Mouse (Mus musculus) activated CD4-positive, CD25-positive, alpha-beta regulatory T cell, adult 4 months (primary cell): Measurements from ENCODE around the gene Smim9. TPM values are rescaled to one million over a fixed set of nuclear protein-coding genes. Genes with fewer than 3 reads are reported as not detected.
"Not testable (repeated sequence)": the region's sequence is repeated elsewhere in the genome, so short reads cannot be mapped to it uniquely, and the experiment has no call there.

Experiments
- ATAC-seq: one replicate; pipeline ENCODE4 v1.8.0; 2017
- polyA plus RNA-seq, 2 experiments: library from polyadenylated mRNA; unstranded; fragments of 100-300 nt; shearing (Covaris generic); gene quantifications; one replicate each; pipeline ENCODE4 v1.2.1; 2017

The Smim9 gene
- polyA plus RNA-seq: not detected

DNA sequence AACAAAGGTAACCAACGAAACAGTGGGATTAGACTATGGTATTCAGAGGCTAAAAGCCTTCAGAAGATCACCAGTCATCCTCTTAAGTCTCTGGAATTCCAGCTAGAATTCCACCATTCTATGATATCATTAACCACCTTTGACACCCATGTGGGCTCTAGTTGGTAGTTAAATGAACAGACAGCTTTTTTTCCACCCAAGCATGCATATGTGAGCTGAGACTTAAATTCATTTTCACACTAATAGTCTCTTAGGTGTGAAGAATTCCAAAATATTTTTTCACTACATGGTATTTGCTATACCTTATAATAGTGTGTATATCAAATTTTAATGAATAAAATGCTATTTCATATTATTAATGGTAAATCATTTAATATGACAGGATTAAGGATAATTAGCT lies at the start of gene Smim9:
Smim9 (minus strand) TSS at position 101 of the 400 bp plus-strand sequence.
- ATAC-seq: no peak

DNA sequence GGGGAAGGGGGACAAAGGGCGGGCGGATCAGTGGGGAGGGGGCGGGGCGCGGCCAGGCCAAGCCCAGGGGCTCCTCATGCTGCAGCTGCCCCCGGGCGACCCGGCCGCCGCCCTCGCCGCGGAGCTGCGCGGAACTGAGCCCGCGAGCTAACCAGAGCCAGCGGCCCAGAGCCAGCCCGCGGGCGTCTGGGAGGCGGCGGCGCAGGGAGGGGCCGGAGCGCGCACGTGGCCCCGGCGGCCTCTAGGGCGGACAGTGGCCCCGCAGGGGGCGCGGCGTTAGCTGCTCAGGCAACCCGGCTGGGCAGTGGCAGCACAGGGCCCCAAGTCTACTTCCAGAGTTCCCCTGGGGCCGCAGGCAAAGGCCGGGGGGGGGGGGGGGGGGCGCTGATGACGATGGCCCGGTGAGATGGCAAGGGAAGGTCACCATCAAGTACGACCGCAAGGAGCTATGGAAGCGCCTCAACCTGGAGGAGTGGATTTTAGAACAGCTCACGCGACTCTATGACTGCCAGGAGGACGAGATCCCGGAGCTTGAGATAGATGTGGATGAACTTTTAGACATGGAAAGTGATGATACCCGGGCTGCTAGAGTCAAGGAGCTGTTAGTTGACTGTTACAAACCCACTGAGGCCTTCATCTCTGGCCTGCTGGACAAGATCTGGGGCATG lies 7.9 kb downstream of the Smim9 start:
- ATAC-seq: no peak

DNA sequence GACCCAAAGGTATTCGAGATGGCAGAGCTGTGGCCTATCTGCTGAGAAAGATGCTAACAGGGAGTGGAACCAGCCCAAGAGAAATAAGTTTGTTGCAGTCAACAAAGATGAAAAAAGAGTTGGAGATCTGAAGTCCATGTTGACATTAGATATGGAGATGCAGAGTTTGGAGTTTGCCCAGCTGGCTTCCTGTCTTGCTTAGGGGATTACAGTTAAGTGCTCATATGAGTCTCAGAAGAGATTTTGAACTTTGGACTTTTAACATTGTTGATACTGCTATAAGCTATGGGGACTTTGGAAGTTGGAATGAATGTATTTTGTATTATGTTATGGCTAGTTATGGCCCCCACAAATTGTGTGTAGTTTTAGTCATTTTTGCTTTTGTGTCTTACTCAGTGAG lies 11.3 kb downstream of the Smim9 start:
- no peak for ATAC-seq

DNA sequence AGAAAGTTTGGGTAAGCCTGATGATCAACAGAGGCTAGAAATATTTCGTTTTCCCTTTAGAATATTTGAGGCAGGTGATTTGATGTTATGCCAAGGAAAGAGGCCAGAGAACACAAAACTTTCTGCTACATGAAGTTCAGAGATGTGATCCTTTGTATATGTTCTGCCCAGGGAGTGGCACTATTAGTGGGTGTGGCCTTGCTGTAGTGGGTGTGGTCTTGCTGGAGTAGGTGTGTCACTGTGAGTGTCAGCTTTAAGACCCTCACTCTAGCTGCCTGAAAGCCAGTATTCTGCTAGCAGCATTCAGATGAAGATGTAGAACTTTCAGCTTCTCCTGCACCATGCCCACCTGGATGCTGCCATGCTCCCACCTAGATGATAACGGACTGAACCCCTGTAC lies 13.3 kb downstream of the Smim9 start:
- ATAC-seq: no peak

DNA sequence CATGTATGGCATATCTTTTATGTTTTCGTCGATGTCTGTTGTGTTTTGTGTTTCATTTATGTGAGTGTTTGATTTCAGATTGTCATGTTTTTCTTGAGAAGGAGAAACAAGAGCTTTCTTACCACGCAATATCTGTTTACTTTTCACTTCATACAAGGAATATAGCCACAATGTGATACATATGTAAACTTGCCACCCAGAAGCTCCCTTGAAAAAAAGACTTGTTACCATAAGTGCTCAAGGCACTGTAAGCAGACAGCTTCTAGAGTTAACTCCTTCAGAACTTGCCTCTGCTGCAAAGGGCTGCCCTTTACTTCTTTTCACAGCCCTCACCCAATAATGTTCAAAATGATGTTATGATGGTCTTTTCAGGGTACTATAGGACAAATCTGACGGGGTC lies 15.2 kb downstream of the Smim9 start:
- ATAC-seq: no peak

DNA sequence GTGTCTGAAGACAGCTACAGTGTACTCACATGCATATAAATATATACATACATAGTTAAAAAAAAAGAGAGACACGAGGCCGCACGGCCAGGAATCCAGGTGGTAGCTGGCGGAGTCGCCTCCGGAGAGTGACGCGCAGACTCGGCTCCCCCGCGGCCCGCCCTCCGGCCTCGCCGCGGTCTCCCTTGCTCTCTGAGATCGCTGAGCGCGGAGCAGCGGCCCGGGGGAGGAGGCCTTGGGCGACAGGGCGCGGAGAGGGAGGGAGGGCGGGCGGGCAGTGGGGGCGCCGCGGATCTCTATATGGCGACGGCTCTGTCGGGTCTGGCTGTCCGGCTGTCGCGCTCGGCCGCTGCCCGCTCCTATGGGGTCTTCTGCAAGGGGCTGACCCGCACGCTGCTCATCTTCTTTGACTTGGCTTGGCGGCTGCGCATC lies 20.4 kb downstream of the Smim9 start:
- not testable (repeated sequence) for ATAC-seq

DNA sequence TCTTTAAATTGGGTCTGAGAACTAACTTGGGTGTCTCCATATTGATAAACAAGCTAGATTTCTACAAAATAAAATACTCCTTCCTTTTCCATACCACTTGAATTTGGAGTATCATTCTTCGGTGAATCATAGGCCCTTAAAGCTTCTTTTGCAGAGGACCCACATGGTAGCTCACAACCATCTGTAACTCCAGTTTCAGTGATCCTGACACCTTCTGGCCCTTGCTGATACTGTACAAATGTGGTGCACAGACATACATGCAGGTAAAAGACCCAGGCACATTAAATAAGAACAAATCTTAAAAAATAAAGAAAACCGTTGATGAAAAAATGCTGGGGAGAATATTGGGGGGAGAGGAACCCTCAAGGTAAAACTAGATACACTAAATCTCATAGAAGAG lies 25.4 kb downstream of the Smim9 start:
- ATAC-seq: no peak

DNA sequence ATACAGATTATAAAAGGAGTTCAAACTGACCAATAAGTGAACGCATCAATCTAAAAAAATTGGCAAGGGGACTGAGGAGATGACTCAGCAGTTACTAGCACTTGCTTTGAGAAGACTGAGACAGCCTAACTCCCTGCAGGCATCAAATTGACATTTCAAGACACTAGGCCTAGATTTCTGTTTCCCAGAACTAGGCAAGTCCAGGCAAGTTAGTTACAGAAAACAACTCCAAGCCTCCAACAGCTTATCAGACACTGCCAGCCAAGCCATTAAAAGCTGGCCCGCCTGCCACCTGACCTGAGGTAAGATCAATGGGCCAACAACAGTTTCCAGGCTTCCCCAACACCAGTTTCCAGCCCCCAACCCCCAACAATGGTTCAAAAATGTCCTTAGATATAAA lies 25.8 kb downstream of the Smim9 start:
- ATAC-seq: no peak

DNA sequence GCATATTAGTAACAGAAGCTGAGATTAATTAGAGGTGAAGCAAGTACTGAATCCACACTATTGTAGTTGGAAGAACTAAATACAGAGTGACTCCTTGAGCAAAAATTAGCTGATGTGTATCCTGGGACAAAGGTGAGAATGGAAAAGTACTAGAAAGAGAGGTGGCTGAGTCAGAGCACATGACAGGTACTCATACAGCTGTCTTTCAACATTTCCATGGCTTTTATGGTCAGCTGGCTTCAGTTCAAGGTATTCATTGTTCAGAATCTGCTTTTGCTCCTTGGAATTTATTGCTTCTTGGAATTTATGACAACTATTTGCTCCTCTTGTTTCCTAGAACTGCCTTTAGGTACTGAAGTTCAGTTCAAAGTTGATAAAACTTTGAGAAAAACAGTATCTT lies 26.6 kb downstream of the Smim9 start:
- ATAC-seq: no peak

DNA sequence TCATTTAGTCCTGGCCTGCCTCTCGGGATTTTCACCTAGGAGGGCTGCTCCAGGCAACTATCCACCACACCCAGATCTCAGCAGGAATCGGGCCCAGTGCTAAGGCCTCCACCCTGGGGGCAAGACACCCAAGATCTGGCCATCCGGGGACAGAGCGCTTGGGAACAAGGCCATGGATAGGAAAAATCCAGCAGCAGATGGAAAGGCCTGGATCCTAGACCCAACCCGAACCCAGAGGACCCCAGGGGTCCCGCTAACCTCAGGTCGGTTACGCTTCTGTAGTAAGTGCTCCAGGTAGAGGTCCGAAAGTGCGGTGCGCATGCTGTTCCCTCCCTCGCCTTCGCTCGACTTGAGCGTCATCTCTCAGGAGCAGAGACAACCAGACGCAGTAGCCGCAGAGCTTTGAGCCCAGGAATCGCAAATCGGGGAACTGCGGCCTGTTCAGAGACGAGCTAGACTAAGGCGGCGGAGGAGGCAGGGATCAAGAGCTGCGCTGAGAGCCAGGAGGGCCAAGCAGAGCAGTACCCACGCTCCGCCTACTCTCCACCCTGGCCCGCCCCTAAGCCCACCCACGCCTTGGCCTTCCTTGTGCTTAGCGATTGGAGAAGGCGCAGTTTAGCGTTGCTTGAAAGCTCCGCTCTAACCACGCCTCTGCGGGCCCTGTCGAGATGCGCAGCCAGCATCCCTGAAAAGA lies 33.0 kb downstream of the Smim9 start, which contains the start of gene Mpp1:
Mpp1 (minus strand) TSS at position 550 of the 694 bp plus-strand sequence.
- peak; percentile 89 for ATAC-seq

DNA sequence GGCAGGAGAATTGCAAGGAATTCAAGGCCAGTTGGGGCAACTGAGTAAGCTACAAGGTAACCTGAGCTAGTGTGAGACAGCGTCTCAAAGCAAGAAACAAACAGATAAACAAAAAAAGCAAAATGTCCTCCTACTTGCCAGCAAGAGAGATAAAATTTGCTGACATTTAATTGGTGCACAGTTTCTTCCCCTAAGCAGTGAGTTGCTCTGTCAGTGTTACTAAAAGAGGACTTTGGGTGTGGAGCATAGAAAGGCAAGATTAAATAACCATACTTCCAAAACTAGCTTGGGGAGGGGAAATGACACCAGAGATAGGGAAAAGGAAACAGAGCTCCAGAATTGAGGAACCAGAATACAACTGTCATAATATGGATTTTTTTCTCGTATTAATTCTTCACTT lies 34.1 kb downstream of the Smim9 start:
- no peak for ATAC-seq

DNA sequence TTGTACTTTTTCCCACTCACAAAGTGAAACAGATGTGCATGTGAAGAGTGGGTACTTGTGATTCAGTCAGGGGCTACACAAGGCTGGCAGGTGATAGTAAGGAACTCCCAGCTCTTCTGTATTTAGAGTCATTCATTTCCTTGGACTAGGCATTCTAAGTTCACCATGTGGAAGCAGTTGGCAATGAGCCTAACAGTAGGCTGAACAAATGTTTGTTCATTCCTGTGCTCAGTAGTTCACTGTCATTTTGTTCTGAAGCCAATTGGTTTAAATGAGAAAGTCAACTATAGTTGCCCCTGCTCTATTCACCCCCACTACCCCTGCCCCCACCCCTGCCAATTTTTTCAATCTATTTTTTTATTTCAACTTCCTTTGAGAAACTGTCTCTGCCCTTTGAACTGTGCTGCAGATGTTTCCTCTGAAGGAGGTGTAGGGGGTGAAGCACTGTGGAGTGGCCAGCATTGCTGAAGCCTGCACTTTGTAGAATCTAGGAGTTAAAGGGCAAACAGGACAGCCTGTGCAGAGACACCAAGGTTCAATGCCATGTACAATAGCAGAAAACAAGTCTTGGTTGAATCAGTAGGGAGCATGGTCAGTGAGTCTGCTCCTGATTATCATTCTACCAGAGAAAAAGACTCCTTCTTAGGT lies 35.1 kb downstream of the Smim9 start:
- ATAC-seq: peak; percentile 28

DNA sequence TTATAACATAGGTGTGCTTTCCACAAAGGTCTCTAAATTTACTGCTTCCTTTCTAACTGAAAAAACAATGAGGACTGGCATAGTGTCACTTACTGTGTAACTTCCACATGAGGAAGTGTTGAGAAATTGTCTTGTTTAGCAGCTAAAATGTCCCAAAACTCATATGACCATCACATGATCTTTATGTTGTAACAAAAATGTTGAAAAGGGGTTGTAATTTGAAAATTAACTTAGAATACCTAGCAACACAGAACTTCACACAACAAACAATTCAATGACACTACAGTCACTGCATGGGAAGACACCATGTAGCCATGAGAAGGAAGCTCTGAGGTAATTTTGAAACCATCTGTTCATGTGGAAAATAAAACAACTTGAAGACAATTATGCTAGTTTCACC lies 36.7 kb downstream of the Smim9 start:
- ATAC-seq: no peak

DNA sequence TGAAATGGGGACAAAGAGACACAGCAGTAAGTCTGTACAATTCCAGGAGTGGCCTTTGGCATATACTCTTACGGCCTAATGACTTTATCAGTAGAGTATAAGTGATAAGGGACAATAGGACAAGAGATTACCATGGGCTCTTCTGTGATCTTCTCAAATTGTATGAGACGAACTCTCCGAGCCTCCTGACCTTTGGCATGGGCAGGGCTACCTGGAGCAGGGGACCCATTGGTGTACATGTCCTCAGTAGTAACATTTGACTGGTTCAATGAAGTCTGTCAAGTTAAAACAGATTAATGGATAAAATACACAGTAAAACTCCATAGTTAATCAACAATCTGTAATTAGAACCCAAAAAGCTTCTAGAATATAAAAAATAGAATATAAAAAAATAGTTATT lies 38.0 kb downstream of the Smim9 start:
- ATAC-seq: no peak

DNA sequence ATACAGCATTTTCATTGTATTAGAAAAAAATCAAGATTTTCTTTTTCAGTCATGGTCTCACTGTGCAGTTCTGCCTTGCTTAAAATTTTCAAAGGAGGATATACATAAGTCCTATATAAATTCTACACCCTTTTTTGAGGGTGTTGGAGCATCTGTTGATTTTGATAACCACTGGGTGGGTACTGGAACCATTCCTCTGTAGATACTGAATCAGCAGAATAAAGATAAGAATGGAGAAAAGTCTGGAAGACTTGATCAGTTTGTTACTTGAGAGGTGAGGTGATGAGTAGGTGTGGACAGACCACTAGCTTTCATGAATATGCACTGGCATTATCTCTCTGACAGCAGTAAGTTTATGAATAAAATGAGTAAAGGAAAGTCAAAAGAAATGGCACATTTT lies 48.0 kb downstream of the Smim9 start:
- no peak for ATAC-seq

DNA sequence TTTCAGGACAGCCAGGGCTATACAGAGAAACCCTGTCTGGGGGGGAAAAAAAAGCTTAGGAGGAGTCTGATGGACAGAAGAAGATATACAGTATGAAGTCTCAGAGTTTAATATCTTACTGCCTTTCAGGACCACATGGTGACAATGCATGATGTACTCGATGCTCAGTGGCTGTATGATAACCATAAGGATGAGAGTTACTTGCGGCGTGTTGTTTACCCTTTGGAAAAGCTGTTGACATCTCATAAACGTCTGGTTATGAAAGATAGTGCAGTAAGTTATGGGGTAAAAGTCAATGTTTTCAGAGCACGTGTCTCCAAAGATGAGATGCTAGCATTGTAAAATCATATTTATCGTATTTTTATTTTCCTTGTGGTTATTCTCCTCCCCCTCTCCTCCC lies 61.3 kb downstream of the Smim9 start:
- no peak for ATAC-seq

DNA sequence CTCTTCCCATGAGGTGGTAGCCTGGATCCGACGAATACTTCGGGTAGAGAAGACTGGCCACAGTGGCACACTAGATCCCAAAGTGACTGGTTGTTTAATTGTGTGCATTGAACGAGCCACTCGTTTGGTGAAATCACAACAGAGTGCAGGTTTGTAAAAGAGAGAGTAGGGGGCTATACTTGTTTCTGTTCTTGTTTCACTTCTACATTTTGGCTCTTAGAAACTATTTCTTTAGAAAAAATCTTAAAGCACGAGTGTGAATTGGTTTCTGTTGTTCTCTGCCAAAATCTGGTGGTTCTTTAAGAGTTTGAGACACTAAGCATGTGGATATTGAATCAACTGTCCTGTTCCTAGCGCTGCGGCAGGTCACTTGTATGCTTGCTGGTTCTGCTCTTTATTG lies 64.8 kb downstream of the Smim9 start:
- no peak for ATAC-seq

DNA sequence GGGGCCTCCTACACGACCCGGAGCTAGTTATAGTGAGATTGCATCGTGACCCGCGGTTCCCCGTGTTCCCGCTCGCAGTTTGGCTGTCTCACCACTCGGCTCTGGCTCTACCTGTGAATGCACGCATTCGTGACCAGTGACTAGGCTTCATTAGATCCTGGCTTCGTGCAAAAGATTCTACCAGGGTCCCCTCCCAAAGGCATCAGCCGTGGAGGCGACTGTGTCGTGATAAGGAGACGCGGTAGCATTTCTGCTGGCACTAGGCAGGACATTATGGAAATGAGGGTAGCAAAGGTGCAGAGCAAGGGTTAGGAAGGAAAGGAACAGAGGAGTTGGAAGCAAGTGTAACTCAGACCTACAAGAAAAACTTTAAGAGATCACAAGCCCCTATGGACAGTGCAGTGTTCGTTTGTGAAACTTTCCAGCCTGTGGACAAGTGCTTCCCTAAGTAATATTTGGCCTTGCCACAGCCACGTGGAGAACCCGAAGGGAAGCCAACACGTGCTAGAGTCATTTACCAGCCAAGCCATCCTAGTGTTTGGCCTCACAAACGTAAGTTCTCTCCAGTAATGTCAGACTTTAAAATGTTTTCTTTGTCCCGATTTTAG lies 67.3 kb downstream of the Smim9 start:
- peak; percentile 6 for ATAC-seq

Other genes with a start within 250 kb of the Smim9 start
- gene Gab3, start 78.3 kb downstream of the Smim9 start, polyA plus RNA-seq: 10 to 100 TPM; 14.8 to 15.7 TPM
- gene Dkc1, start 67.9 kb downstream of the Smim9 start, polyA plus RNA-seq: 100 to 1,000 TPM; 118 to 126 TPM
- gene Mpp1, start 32.8 kb downstream of the Smim9 start, polyA plus RNA-seq: 100 to 1,000 TPM; 100 to 101 TPM
- gene Fundc2, start 218.6 kb upstream of the Smim9 start, polyA plus RNA-seq: 100 to 1,000 TPM in 1 of 2 experiments, 10 to 100 TPM in 1; 81.2 to 141 TPM
- 1 to 10 TPM in 1 of 2 experiments, under 1 TPM in 1; 0.86 to 1.1 TPM for gene F8, start 218.8 kb upstream of the Smim9 start, polyA plus RNA-seq